ENCODE assay signal across 20 mouse cellular contexts in genomic region chr19:23955461-23955860, GRCm38 (mm10).
A peak's percentile ranks its signal among the peaks of the same experiment; 100 is the strongest.
DNase-seq lines count a peak whose midpoint lies in the region; ATAC-seq and TF ChIP-seq lines count a peak whose summit lies in the region.
"Had no signal": no experiment of that assay in that cellular context is flagged by ENCODE, and none has a peak within 500 bp of the region (broad histone marks: within the 10 kb centered on the region; RNA-seq: fewer than 3 reads in every experiment).

No protein-coding gene starts in this region.

- no peaks in the 10 kb centered on the region; the same call in 1 of the 2 replicates for H3K27me3 ChIP-seq in heart, embryonic 12.5 days (replicated peaks)
- H3K27me3 ChIP-seq: forebrain, embryonic 13.5 days; hindbrain, embryonic 12.5 days; hindbrain, embryonic 15.5 days had no signal

- 0 out of 2 replicates have a peak, but pooled peaks cover 3% of the 10 kb centered on the region for H3K9me3 ChIP-seq in heart, embryonic 12.5 days (replicated peaks)
- no peaks in the 10 kb centered on the region for H3K9me3 ChIP-seq in ES-E14 (ENCODE audit: control insufficient read depth, insufficient read depth, low read depth, low read length)
- H3K9me3 ChIP-seq: forebrain, embryonic 10.5 days; forebrain, embryonic 13.5 days; hindbrain, embryonic 12.5 days; hindbrain, embryonic 15.5 days had no signal

- no peak overlapping the region for H3K27ac ChIP-seq in heart, embryonic 12.5 days (ENCODE audit: poor library complexity, severe bottlenecking)
- no peak overlapping the region for H3K27ac ChIP-seq in ES-E14 (ENCODE audit: insufficient read depth, low read depth, low read length, poor library complexity, severe bottlenecking)
- H3K27ac ChIP-seq: forebrain, embryonic 10.5 days; forebrain, embryonic 13.5 days; hindbrain, embryonic 12.5 days; hindbrain, embryonic 15.5 days had no signal

- WGBS in heart, embryonic 12.5 days, result 76% methylated on average over 8 of the region's 8 CpGs

- no peaks in the 10 kb centered on the region for H3K36me3 ChIP-seq in heart, embryonic 12.5 days
- H3K36me3 ChIP-seq in ES-E14 (ENCODE audit: control insufficient read depth, insufficient read depth, low read length, poor library complexity, severe bottlenecking), result no peaks in the 10 kb centered on the region
- H3K36me3 ChIP-seq: forebrain, embryonic 10.5 days; hindbrain, embryonic 12.5 days; hindbrain, embryonic 15.5 days had no signal

- peak overlapping the region; percentile 24 for H3K4me2 ChIP-seq in heart, embryonic 12.5 days
- H3K4me2 ChIP-seq: forebrain, embryonic 13.5 days; hindbrain, embryonic 12.5 days; hindbrain, embryonic 15.5 days had no signal

- DNase-seq in heart, adult 11 months, result peak; percentile 91
- DNase-seq in heart, adult 8-10 months (ENCODE audit: low spot score), result no peak
- no peak for DNase-seq in heart, postnatal 14 days
- DNase-seq in ES-E14 (ENCODE audit: low read depth, low spot score), result no peak
- no peak for DNase-seq in embryo, embryonic 11 days
- DNase-seq: adrenal gland, postnatal 10 days; adrenal gland, postnatal 36 days; cerebellum, adult 18-20 months; cerebellum, postnatal 10 days; cerebellum, postnatal 36 days; gastrocnemius, postnatal 10 days; gastrocnemius, postnatal 36 days; kidney, adult 2 months had no signal

- intact Hi-C loops in heart, postnatal 14 days (cut with DNase I), result loop anchor here (10.0 kb wide), 1 partner anchor 1021 kb away; no protein-coding TSS in a partner anchor

- in situ Hi-C loops in ES-E14 (cut with MboI; ENCODE audit: low sequenced_read_pairs in 2 of 2, unreplicated experiment in 2 of 2), result loop anchor here (5.0 to 25.0 kb wide), 2 partner anchors 93 to 368 kb away; no protein-coding TSS in a partner anchor

- no peak for ATAC-seq in heart, embryonic 12.5 days (ENCODE audit: insufficient number of reproducible peaks, low FRiP score)
- ATAC-seq: forebrain, embryonic 13.5 days; forebrain, embryonic 16.5 days; intestine, postnatal 0 days had no signal

- no peak overlapping the region for H3K9ac ChIP-seq in heart, embryonic 12.5 days
- H3K9ac ChIP-seq in ES-E14 (ENCODE audit: insufficient read depth, low read depth, low read length, poor library complexity, severe bottlenecking), result no peak overlapping the region
- H3K9ac ChIP-seq: forebrain, embryonic 13.5 days; hindbrain, embryonic 12.5 days; hindbrain, embryonic 15.5 days had no signal

- H3K4me3 ChIP-seq in heart, embryonic 12.5 days, result no peak overlapping the region
- H3K4me3 ChIP-seq in ES-E14 (ENCODE audit: insufficient read depth in 1 of 2, low read depth in 1 of 2, low read length in 2 of 2, poor library complexity in 1 of 2, severe bottlenecking in 1 of 2), result peak overlapping the region; percentile 43 to 72; a peak in 3 of 4 replicates
- H3K4me3 ChIP-seq: forebrain, embryonic 10.5 days; forebrain, embryonic 13.5 days; hindbrain, embryonic 12.5 days; hindbrain, embryonic 15.5 days had no signal

- peaks cover 38% of the 10 kb centered on the region for H3K4me1 ChIP-seq in heart, embryonic 12.5 days (replicated peaks)
- peaks cover 2 to 15% of the 10 kb centered on the region in 2 experiments; a peak in 2 of 4 replicates for H3K4me1 ChIP-seq in ES-E14 (ENCODE audit: control insufficient read depth in 2 of 2, insufficient read depth in 2 of 2, low read length in 2 of 2, poor library complexity in 1 of 2)

TF ChIP-seq in ES-E14, 5 proteins besides CTCF, POLR2A, EP300 and RAD21:
- TF ChIP-seq CHD2 (IDR thresholded peaks at IDR 0.05; ENCODE audit: low read depth, low read length), result no peak
- TF ChIP-seq MAFK (IDR thresholded peaks at IDR 0.05; ENCODE audit: insufficient read depth, low read depth, low read length), result no peak
- no peak for TF ChIP-seq ZC3H11A (IDR thresholded peaks at IDR 0.05; ENCODE audit: borderline replicate concordance, low read depth, low read length)
- no peak for TF ChIP-seq ZNF384 (IDR thresholded peaks at IDR 0.05; ENCODE audit: low read depth, low read length)
- no peak for TF ChIP-seq HCFC1 (IDR thresholded peaks at IDR 0.05; ENCODE audit: borderline replicate concordance, insufficient read depth, low read length)
